Mouse (Mus musculus): ENCODE data around the gene Ispd.

Gene Ispd

DNA sequence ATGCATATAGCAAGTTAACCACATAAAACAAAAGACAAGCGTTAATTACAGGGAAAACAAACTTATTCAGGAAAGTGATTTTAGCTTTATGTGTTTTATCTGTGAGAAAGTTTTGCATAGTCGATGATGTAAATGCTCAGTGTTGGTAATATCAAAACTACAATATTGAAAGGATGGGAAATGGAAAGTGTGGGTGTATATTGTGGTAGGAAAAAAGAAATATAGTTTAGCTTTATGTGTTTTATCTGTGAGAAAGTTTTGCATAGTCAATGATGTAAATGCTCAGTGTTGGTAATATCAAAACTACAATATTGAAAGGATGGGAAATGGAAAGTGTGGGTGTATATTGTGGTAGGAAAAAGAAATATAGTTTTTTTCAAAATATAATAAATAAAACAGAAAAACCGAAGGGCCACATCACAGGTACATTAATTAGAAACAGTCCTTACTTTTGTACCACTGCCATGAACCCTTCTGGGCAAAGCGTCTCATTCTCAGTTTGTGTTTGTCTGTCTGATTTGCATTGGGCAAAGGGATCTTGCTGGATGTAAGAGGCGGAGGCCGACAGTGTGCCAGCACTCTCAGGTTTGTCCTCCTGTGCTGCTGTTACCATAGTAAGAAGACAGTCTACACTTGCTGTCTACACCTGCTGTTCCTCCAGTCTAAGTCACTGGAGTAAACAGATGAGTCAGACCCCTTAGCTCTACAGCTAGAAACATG lies 87.2 kb downstream of the Ispd start:
- no peak for DNase-seq (ENCODE audit: low spot score in 2 of 2)

DNA sequence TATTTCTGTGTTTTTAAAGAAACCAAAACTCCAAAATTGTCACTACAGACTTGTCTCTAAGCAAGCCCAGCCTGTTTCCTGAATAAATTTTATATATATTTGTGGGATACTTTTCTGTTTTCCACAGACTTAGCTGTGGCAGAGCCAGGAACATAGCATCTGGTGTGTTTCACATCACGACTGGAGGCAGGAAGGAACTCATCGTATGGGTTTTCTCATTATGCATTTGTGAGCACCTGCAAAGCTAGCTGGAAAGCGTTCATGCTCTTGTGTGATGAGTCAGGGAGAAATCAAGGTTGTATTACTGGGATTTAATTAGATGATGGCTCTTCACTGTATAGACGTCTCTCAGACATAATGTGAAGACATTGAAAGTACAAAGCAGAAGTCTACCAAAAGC lies 90.2 kb downstream of the Ispd start:
- DNase-seq (ENCODE audit: low spot score in 2 of 2) = no peak

DNA sequence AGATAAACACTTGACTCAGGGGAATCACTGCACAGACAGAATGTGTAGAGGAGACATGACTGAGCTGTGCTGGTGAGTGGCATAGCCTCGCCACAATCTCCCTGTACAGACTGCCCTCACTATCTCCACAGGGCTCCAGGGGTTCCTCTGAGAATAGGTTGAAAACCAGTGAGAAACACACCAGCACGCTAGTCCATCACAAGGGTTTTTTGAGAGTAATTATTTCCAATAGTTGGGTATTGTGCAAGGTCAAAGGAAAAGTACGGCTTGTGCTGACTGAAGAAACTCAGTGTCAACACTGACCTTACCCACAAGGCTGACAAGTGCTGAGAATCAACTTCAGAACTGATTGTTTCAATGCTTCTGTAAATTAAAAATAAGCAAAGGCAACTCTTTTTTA lies 92.9 kb downstream of the Ispd start:
- no peak for DNase-seq (ENCODE audit: low spot score in 2 of 2)

- no peak for DNase-seq (ENCODE audit: low spot score in 2 of 2)
Observed at GRCm38 (mm10) chr12:36475269-36475668, 94.0 kb downstream of the Ispd start.

GRCm38 (mm10) chr12:36476476-36476875 lies 95.2 kb downstream of the Ispd start:
- DNase-seq (ENCODE audit: low spot score in 2 of 2) = no peak

GRCm38 (mm10) chr12:36477501-36477900 lies 96.3 kb downstream of the Ispd start:
- no peak for DNase-seq (ENCODE audit: low spot score in 2 of 2)

- no peak for DNase-seq (ENCODE audit: low spot score in 2 of 2)
Observed at GRCm38 (mm10) chr12:36477926-36478325, 96.7 kb downstream of the Ispd start.

GRCm38 (mm10) chr12:36481742-36482141 lies 100.5 kb downstream of the Ispd start:
- DNase-seq (ENCODE audit: low spot score in 2 of 2) = no peak

DNA sequence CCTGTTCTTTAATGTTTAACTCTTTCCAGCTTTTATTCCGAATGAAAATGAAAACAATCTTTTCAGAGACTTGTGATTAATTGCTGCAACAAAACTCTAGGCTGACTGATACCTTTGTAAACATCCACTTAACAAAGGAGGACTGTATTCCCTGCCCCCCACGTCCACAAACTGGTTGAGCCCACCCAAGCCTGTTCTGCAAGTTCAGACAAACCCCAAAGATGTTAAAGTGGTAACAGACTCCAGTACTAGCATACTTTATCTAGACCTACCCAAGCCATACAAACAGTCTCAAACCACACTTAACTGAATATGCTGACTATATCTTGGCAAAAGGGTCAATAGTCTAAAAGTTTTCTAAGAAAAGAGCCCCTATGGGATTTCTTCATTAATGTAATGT lies 102.1 kb downstream of the Ispd start:
- DNase-seq (ENCODE audit: low spot score in 2 of 2) = no peak

- DNase-seq (ENCODE audit: low spot score in 2 of 2) = no peak
Observed at GRCm38 (mm10) chr12:36497565-36497964, 116.3 kb downstream of the Ispd start.

DNA sequence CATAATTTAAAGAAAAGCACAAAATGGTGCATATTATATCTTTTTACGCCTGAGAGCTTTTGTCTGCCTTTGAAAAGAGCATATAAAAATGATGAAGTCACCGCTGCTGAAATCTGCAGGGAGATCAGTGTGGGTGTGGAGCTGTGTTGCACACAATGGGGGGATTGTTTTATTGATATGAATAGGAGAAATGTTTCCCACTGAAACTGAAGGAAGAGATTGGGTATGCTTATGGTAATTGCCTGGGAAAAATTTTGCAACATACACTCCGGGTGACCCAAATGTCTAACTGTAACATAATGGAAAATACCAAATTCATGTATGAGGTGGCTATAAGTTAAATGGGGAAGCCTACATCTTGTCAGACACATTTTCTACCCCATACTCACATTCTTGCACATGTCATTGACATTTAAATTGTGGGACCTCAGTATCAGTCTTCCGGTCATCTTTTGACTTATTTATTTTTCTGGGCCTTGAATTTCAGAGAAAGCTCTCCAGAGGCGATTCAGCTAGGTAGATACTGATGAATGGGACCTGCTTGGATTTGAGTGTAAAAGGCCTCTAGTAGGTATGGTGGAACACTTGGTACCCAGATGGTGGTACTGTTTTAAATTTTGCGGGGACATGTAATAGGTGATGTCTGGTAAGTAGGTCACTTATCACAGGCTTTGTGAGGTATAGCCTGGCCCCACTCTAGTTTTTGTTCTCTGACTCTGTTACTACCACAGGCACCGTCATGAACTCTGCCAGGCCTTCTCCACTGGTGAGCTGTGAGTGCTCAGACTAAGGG lies 126.1 kb downstream of the Ispd start:
- DNase-seq (ENCODE audit: low spot score in 2 of 2) = no peak

DNA sequence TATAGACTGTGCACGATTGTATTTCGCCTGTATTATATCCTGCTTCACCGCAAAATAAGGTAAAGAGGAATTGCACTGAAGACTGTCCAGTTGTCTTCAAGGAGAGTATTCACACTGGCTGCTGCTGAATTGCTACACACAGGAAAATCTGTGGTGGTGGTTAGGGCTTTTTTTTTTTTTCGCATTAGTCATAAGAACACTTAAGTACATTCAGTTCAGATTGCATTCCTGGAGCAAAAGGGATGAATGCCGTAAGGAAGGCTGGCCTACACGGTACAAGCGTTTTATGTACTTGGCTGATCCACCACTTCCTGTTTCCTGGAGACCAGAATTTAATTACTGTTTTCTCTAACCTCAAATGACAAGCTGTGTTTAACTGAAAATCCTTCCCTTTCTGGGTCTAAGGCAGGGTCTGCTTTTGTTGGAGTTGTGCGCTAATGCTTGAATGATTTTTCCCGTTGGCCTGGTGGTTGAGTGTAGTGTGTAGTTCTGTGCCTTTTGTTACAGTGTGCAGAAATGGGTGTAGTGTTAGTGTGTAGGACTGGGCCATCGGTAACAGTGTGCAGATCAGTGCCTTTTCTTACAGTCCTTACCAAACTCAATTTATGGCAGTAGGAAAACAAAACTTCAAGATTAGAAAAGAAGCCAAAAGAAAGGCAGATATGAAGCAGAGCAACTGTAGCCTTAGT lies 128.8 kb downstream of the Ispd start:
- no peak for DNase-seq (ENCODE audit: low spot score in 2 of 2)

DNA sequence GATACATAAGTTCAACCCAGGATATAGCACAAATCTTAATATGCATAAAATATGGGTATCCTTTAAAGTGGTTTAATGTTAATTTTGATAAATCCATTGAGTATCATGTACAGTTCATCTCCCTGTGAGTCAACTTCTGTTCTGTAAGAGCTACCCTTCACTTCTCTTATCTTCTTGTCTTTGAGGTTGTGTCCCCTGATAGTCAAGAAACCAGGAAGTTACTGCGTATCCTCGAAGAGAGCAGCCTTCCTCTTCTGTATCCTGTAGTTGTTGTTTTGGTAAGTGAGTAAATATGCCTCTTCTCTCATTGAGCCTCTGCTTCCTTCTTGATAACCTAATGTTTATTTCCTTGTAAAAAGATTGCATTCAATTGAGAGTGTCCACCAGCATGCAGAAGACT lies 140.5 kb downstream of the Ispd start:
- DNase-seq (ENCODE audit: low spot score in 2 of 2) = no peak

- DNase-seq (ENCODE audit: low spot score in 2 of 2) = no peak
Observed at GRCm38 (mm10) chr12:36523515-36523914, 142.3 kb downstream of the Ispd start.

- no peak for DNase-seq (ENCODE audit: low spot score in 2 of 2)
Observed at GRCm38 (mm10) chr12:36530920-36531319, 149.7 kb downstream of the Ispd start.

- no peak for DNase-seq (ENCODE audit: low spot score in 2 of 2)
Observed at GRCm38 (mm10) chr12:36531421-36532072, 150.3 kb downstream of the Ispd start.

GRCm38 (mm10) chr12:36532525-36532924 lies 151.3 kb downstream of the Ispd start:
- DNase-seq (ENCODE audit: low spot score in 2 of 2) = no peak

GRCm38 (mm10) chr12:36533160-36533900 lies 152.1 kb downstream of the Ispd start:
- no peak for DNase-seq (ENCODE audit: low spot score in 2 of 2)

DNA sequence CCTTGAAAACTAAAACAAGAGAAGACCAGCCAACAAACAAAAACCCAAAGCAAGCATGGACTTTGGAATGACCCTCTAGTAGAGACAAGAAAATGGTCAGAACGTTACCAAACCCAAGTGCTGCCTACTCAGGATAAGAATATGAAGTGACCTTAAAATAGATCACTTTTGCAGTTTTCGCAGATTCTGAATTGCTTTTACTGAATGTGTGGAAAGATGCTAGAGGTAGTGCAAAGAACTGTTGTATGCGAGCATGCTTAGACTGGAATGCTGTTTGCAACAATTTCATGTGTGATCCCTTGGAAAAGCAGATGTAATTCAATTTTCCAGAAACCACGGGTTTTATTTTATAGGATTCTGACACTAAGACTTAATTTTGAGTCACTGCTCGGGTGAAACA lies 153.3 kb downstream of the Ispd start:
- DNase-seq (ENCODE audit: low spot score in 2 of 2) = no peak

DNA sequence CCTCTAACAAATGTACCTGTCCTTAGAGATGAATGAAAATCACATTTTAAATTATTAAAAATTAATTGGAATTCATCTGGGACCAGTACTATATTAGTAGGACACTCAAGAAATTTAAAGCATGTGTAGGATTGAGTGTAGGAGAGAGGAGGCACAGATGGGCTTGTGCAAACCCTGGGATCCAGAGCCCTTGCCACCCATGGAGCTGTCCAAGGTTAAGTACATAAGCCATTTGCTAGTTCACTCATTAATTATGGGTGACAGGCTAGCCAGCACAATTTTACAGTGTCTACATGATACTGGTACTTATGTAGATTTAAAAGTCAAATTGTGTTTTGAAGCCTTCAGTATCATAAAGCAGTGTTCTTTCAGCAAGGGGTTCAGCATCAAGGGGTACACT lies 164.1 kb downstream of the Ispd start:
- no peak for DNase-seq (ENCODE audit: low spot score in 2 of 2)

DNA sequence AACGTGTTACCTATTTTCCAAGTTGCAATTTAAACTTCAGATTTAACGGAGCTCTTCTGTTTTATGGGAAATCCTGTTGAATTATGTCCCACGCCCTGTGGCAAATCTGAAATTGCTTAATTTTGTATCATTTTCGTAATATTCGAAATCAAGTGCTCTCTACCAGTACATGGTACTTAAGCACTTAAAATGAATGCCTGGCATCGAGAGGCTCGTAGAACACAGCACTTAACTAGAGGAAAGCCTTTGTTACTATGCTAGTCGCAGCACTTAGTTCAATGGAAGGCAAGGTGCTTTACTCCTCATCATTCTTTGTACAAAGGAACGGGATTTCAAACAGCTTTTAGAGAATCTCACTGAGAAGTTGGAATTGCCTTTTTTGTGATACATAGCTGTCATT lies 168.2 kb downstream of the Ispd start:
- no peak for DNase-seq (ENCODE audit: low spot score in 2 of 2)

DNA sequence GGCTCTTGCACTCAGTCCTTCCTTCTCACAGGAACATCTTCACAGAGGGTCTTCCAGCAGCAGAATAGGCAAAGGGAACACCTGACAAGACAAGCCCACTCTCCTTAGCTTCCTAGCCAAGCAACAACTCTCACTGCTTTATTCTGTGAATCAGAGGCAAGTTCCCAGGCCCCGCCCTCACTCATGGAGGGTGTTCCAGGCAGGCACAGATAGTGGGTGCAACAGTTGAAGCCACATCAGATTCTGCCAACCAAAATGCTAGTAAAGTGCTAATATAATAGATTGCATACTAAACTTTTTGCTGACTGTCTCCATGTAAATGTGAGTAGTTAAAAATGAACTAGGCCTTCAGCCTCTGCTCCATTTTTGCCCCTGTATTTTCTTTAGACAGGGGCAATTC lies 173.4 kb downstream of the Ispd start:
- no peak for DNase-seq (ENCODE audit: low spot score in 2 of 2)
